Mouse (Mus musculus) erythroblast, adult 5-6 weeks (primary cell): Measurements from ENCODE around the gene Umod. TPM values are rescaled to one million over a fixed set of nuclear protein-coding genes. Genes with fewer than 3 reads are reported as not detected.

Source experiments
- ATAC-seq: replicated peaks from 2 replicates; pipeline ENCODE4 v1.8.0; 2016; ENCODE audit warnings: moderate number of reproducible peaks, mild to moderate bottlenecking, moderate TSS enrichment, inconsistent platforms; ENCODE audit not compliant: poor library complexity, low FRiP score, severe bottlenecking
- total RNA-seq, 2 experiments: library from RNA; stranded (forward) in 1 of 2; stranded (reverse) in 1 of 2; fragments of 150-400 nt in 1 of 2; fragments of 200-764, 138-1000 nt in 1 of 2; gene quantifications; 2 replicates each; pipeline versions ENCODE4 v1.2.3 to v1.2.4; 2015 to 2017; ENCODE audit warnings: low replicate concordance in 2 of 2

Gene Umod
- total RNA-seq (2015; ENCODE audit: low replicate concordance) = not detected in 2 replicates
- total RNA-seq (2017; ENCODE audit: low replicate concordance) = not detected in 2 replicates

GRCm38 (mm10) chr7:119479256-119479655 is at the start of gene Umod:
Umod (minus strand) TSS chr7:119479282.
- ATAC-seq = no peak

GRCm38 (mm10) chr7:119528617-119529016 is 49.5 kb upstream of the Umod start:
- ATAC-seq = no peak

GRCm38 (mm10) chr7:119527548-119527947 is 48.5 kb upstream of the Umod start:
- ATAC-seq = no peak

- no peak for ATAC-seq
These were observed 48.1 kb upstream of the Umod start for GRCm38 (mm10) chr7:119527135-119527534.

- no peak for ATAC-seq
These were observed 47.4 kb upstream of the Umod start for GRCm38 (mm10) chr7:119526486-119526885.

- no peak for ATAC-seq
These were observed 46.8 kb upstream of the Umod start for GRCm38 (mm10) chr7:119525881-119526281.

- no peak for ATAC-seq
These were observed 44.3 kb upstream of the Umod start, which contains the start of gene Pdilt for GRCm38 (mm10) chr7:119523389-119523788. Pdilt (minus strand) TSS chr7:119523489.

- no peak for ATAC-seq
These were observed 43.3 kb upstream of the Umod start for GRCm38 (mm10) chr7:119522385-119522784.

- ATAC-seq = no peak
These were observed 42.7 kb upstream of the Umod start for GRCm38 (mm10) chr7:119521816-119522215.

- ATAC-seq = no peak
These were observed 40.6 kb upstream of the Umod start for GRCm38 (mm10) chr7:119519654-119520053.

GRCm38 (mm10) chr7:119519163-119519562 is 40.1 kb upstream of the Umod start, which contains the start of gene Acsm5:
Acsm5 (plus strand) TSS chr7:119519463.
- ATAC-seq = no peak

GRCm38 (mm10) chr7:119516272-119516558 is 37.1 kb upstream of the Umod start:
- no peak for ATAC-seq

GRCm38 (mm10) chr7:119515492-119516271 is 36.6 kb upstream of the Umod start:
- no peak for ATAC-seq

- ATAC-seq = no peak
These were observed 34.0 kb upstream of the Umod start for GRCm38 (mm10) chr7:119513056-119513455.

GRCm38 (mm10) chr7:119511143-119511542 is 32.1 kb upstream of the Umod start:
- no peak for ATAC-seq

GRCm38 (mm10) chr7:119490041-119490780 is 11.1 kb upstream of the Umod start:
- ATAC-seq = no peak

GRCm38 (mm10) chr7:119486683-119487082 is 7.6 kb upstream of the Umod start:
- no peak for ATAC-seq

- no peak for ATAC-seq
These were observed 5.1 kb upstream of the Umod start for GRCm38 (mm10) chr7:119484154-119484553.

- ATAC-seq = no peak
These were observed 2.3 kb downstream of the Umod start for GRCm38 (mm10) chr7:119476500-119477389.

GRCm38 (mm10) chr7:119459185-119459584 is 19.9 kb downstream of the Umod start, which contains the start of gene Gp2:
Gp2 (minus strand) TSS chr7:119459285.
- no peak for ATAC-seq
